Mouse (Mus musculus): ENCODE measurements at regions not wholly inside any gene's neighbourhood (a gene's known extent, or its start where the extent isn't known, plus 50 kb on each side); places are given as distances from the start of the nearest gene placed in this dataset.
"Not testable (repeated sequence)": the region's sequence is repeated elsewhere in the genome, so short reads cannot be mapped to it uniquely, and the experiment has no call there.

GRCm38 (mm10) chr7:129763754-129764153 lies 172.1 kb downstream of the Wdr11 start:
- no peaks in the 10 kb centered on the region for H3K27me3 ChIP-seq (ENCODE audit: control insufficient read depth, insufficient read depth, low read length)
- no peak overlapping the region for H3K4me2 ChIP-seq (ENCODE audit: low read depth, low read length, severe bottlenecking)
- H3K9ac ChIP-seq (ENCODE audit: low read length), result no peak overlapping the region
- no peaks in the 10 kb centered on the region for H3K4me1 ChIP-seq (replicated peaks; ENCODE audit: control insufficient read depth, insufficient read depth, low read length)
- DNase-seq (ENCODE audit: low spot score) (no peak), ATAC-seq (replicated peaks; ENCODE audit: low FRiP score) (no peak)
- WGBS, result 45% methylated on average over 5 of the region's 5 CpGs
- no peaks in the 10 kb centered on the region for H3K9me3 ChIP-seq (ENCODE audit: control insufficient read depth, low read length)
- H3K4me3 ChIP-seq (ENCODE audit: low read depth, low read length), result no peak overlapping the region
- H3K27ac ChIP-seq (ENCODE audit: low read depth, low read length), result no peak overlapping the region
- no peaks in the 10 kb centered on the region for H3K36me3 ChIP-seq (ENCODE audit: control insufficient read depth, insufficient read depth, low read length)

DNA sequence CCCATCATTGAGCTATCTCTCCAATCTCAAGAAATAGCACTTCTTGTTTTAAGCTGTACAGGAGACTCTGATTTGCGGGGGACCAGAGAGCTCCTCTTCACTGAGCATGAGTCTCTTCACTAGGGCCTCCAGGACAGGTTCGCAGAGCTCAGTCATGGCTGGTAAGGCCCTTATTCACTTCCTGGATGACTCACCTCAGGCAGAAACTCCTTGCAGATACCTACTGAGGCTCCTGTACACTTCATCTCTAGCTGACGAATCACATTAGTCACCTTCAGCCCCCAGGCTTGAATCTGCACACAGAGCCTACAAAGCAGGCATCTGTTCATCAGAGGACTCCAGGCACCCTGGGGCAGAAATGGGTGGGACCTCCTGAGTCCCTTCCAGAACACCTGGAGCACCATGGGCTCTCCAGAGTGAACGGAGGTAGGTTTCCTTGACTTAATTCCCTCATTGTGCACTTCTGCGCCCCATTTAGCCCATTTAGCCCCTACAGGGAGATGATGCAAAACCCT lies 172.8 kb downstream of the Wdr11 start:
- 85% methylated on average over 5 of the region's 5 CpGs for WGBS
- H3K4me1 ChIP-seq (replicated peaks; ENCODE audit: control insufficient read depth, insufficient read depth, low read length), result no peaks in the 10 kb centered on the region
- H3K27me3 ChIP-seq (ENCODE audit: control insufficient read depth, insufficient read depth, low read length), result no peaks in the 10 kb centered on the region
- H3K9ac ChIP-seq (ENCODE audit: low read length), result no peak overlapping the region
- no peak overlapping the region for H3K4me3 ChIP-seq (ENCODE audit: low read depth, low read length)
- H3K4me2 ChIP-seq (ENCODE audit: low read depth, low read length, severe bottlenecking), result no peak overlapping the region
- no peak overlapping the region for H3K27ac ChIP-seq (ENCODE audit: low read depth, low read length)
- H3K9me3 ChIP-seq (ENCODE audit: control insufficient read depth, low read length), result no peaks in the 10 kb centered on the region
- no peak for DNase-seq (ENCODE audit: low spot score)
- H3K36me3 ChIP-seq (ENCODE audit: control insufficient read depth, insufficient read depth, low read length), result no peaks in the 10 kb centered on the region
- no peak for ATAC-seq (replicated peaks; ENCODE audit: low FRiP score)

GRCm38 (mm10) chr7:129765681-129766080 lies 174.0 kb downstream of the Wdr11 start:
- Histone ChIP-seq H3K9me3 (ENCODE audit: control insufficient read depth, low read length) (no peaks in the 10 kb centered on the region), H3K4me2 (ENCODE audit: low read depth, low read length, severe bottlenecking) (no peak overlapping the region), H3K27me3 (ENCODE audit: control insufficient read depth, insufficient read depth, low read length) (no peaks in the 10 kb centered on the region), H3K9ac (ENCODE audit: low read length) (no peak overlapping the region), H3K27ac (ENCODE audit: low read depth, low read length) (no peak overlapping the region), H3K4me1 (replicated peaks; ENCODE audit: control insufficient read depth, insufficient read depth, low read length) (no peaks in the 10 kb centered on the region), H3K4me3 (ENCODE audit: low read depth, low read length) (no peak overlapping the region), H3K36me3 (ENCODE audit: control insufficient read depth, insufficient read depth, low read length) (no peaks in the 10 kb centered on the region)
- 87% methylated on average over 7 of the region's 7 CpGs for WGBS
- ATAC-seq (replicated peaks; ENCODE audit: low FRiP score) (no peak), DNase-seq (ENCODE audit: low spot score) (no peak)

DNA sequence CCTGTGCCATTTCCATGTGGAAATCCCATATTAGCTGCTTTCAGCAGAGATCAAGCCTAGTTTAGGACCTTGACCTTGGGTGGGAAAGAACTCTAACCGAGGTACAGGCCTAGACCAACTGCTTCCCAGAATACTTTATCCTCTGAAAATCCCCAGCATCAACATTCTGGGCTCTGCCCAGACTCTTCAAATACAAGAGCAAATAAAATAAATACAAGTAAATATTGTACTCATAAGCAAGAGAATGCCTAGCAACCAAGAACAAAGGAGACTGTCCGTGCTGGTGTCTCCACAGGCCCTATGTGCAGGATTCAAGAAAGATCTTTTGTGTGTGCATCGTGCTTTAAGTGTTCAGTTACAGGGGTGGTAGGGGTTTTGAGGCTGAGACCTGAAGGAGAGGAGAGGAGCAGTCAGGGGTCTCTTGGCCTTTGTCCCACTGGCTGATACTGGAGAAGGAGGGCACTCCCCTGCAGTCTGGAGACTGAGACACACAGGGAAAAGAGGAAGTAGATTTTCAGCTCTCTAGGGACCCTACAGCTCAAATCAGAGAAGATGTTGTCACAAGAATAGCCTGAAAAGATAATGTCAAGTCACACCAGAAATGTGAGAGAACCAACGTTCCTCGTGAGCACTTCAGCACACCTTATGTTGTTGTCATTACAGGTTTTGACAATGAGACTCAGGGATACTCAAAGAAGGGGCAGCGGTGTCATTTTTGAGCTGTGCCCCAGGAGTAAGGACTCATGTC lies 174.6 kb downstream of the Wdr11 start:
- H3K4me2 ChIP-seq (ENCODE audit: low read depth, low read length, severe bottlenecking), result no peak overlapping the region
- no peaks in the 10 kb centered on the region for H3K27me3 ChIP-seq (ENCODE audit: control insufficient read depth, insufficient read depth, low read length)
- H3K9ac ChIP-seq (ENCODE audit: low read length), result no peak overlapping the region
- no peak overlapping the region for H3K27ac ChIP-seq (ENCODE audit: low read depth, low read length)
- no peak for ATAC-seq (replicated peaks; ENCODE audit: low FRiP score)
- WGBS, result 77% methylated on average over 6 of the region's 6 CpGs
- H3K9me3 ChIP-seq (ENCODE audit: control insufficient read depth, low read length), result no peaks in the 10 kb centered on the region
- no peak overlapping the region for H3K4me3 ChIP-seq (ENCODE audit: low read depth, low read length)
- DNase-seq (ENCODE audit: low spot score), result no peak
- H3K4me1 ChIP-seq (replicated peaks; ENCODE audit: control insufficient read depth, insufficient read depth, low read length), result no peaks in the 10 kb centered on the region
- H3K36me3 ChIP-seq (ENCODE audit: control insufficient read depth, insufficient read depth, low read length), result no peaks in the 10 kb centered on the region

- DNase-seq (ENCODE audit: low spot score); H3K4me3 ChIP-seq (ENCODE audit: low read depth, low read length); H3K4me2 ChIP-seq (ENCODE audit: low read depth, low read length, severe bottlenecking); H3K4me1 ChIP-seq (replicated peaks; ENCODE audit: control insufficient read depth, insufficient read depth, low read length); ATAC-seq (replicated peaks; ENCODE audit: low FRiP score); H3K9me3 ChIP-seq (ENCODE audit: control insufficient read depth, low read length); H3K9ac ChIP-seq (ENCODE audit: low read length); H3K27ac ChIP-seq (ENCODE audit: low read depth, low read length); H3K27me3 ChIP-seq (ENCODE audit: control insufficient read depth, insufficient read depth, low read length); H3K36me3 ChIP-seq (ENCODE audit: control insufficient read depth, insufficient read depth, low read length): not testable (repeated sequence)
- WGBS, result 90% methylated on average over 1 of the region's 1 CpGs
Observed at GRCm38 (mm10) chr7:129769673-129770072, 178.0 kb downstream of the Wdr11 start.

DNA sequence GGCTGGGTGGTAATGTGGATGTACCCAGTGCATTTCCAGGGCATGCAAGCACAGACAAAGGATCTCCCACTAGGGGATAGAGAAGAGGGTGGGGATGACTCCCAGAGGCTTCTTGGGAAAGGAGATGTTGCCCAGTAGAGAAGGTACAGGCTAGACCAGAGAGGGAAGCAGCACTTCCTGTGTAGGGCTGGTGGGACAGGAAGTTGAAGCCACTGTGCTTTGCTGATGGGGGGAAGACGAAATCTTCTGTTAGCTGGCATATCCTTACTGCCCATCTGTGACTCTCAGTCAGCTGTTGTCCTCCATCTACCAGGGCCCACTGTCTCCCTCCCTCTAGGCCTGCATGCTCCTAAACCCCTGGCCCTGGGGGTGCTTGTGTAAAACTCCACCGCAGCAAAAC lies 180.2 kb downstream of the Wdr11 start:
- DNase-seq (ENCODE audit: low spot score), result no peak
- Histone ChIP-seq H3K9ac (ENCODE audit: low read length) (no peak overlapping the region), H3K9me3 (ENCODE audit: control insufficient read depth, low read length) (no peaks in the 10 kb centered on the region), H3K4me3 (ENCODE audit: low read depth, low read length) (no peak overlapping the region), H3K27me3 (ENCODE audit: control insufficient read depth, insufficient read depth, low read length) (no peaks in the 10 kb centered on the region), H3K4me1 (replicated peaks; ENCODE audit: control insufficient read depth, insufficient read depth, low read length) (peaks cover 5% of the 10 kb centered on the region; the same call in 1 of the 2 replicates), H3K27ac (ENCODE audit: low read depth, low read length) (no peak overlapping the region), H3K4me2 (ENCODE audit: low read depth, low read length, severe bottlenecking) (no peak overlapping the region), H3K36me3 (ENCODE audit: control insufficient read depth, insufficient read depth, low read length) (no peaks in the 10 kb centered on the region)
- 88% methylated on average over 2 of the region's 2 CpGs for WGBS
- ATAC-seq (replicated peaks; ENCODE audit: low FRiP score), result no peak

GRCm38 (mm10) chr7:129772540-129773331 lies 181.1 kb downstream of the Wdr11 start:
- no peak for ATAC-seq (replicated peaks; ENCODE audit: low FRiP score)
- no peak for DNase-seq (ENCODE audit: low spot score)
- WGBS, result 76% methylated on average over 11 of the region's 11 CpGs
- Histone ChIP-seq H3K9ac (ENCODE audit: low read length) (no peak overlapping the region), H3K4me3 (ENCODE audit: low read depth, low read length) (no peak overlapping the region), H3K36me3 (ENCODE audit: control insufficient read depth, insufficient read depth, low read length) (no peaks in the 10 kb centered on the region), H3K4me1 (replicated peaks; ENCODE audit: control insufficient read depth, insufficient read depth, low read length) (peaks cover 5% of the 10 kb centered on the region; the same call in 1 of the 2 replicates), H3K27me3 (ENCODE audit: control insufficient read depth, insufficient read depth, low read length) (no peaks in the 10 kb centered on the region), H3K9me3 (ENCODE audit: control insufficient read depth, low read length) (no peaks in the 10 kb centered on the region), H3K27ac (ENCODE audit: low read depth, low read length) (no peak overlapping the region), H3K4me2 (ENCODE audit: low read depth, low read length, severe bottlenecking) (no peak overlapping the region)

GRCm38 (mm10) chr7:129774261-129774861 lies 182.7 kb downstream of the Wdr11 start:
- H3K9me3 ChIP-seq (ENCODE audit: control insufficient read depth, low read length), result no peaks in the 10 kb centered on the region
- H3K4me3 ChIP-seq (ENCODE audit: low read depth, low read length), result no peak overlapping the region
- H3K27me3 ChIP-seq (ENCODE audit: control insufficient read depth, insufficient read depth, low read length), result no peaks in the 10 kb centered on the region
- H3K4me1 ChIP-seq (replicated peaks; ENCODE audit: control insufficient read depth, insufficient read depth, low read length), result peaks cover 5% of the 10 kb centered on the region; the same call in 1 of the 2 replicates
- peak overlapping the region; percentile 32; the same call in 1 of the 2 replicates for H3K4me2 ChIP-seq (ENCODE audit: low read depth, low read length, severe bottlenecking)
- peak; percentile 55 for ATAC-seq (replicated peaks; ENCODE audit: low FRiP score)
- no peaks in the 10 kb centered on the region for H3K36me3 ChIP-seq (ENCODE audit: control insufficient read depth, insufficient read depth, low read length)
- no peak overlapping the region for H3K27ac ChIP-seq (ENCODE audit: low read depth, low read length)
- no peak overlapping the region for H3K9ac ChIP-seq (ENCODE audit: low read length)
- peak; percentile 72 for DNase-seq (ENCODE audit: low spot score)
- 3% methylated on average over 17 of the region's 17 CpGs for WGBS

All from forebrain, embryonic 11.5 days (tissue).